ENCODE assay signal across 16 mouse cellular contexts in genomic region chr19:50569669-50570195, GRCm38 (mm10).
"Had no signal": no experiment of that assay in that cellular context is flagged by ENCODE, and none has a peak within 500 bp of the region (broad histone marks: within the 10 kb centered on the region; RNA-seq: fewer than 3 reads in every experiment).

No protein-coding gene starts in this region.

- H3K27ac ChIP-seq: kidney, postnatal 0 days; layer of hippocampus, adult 2 months; liver, embryonic 13.5 days; stomach, embryonic 15.5 days had no signal

- H3K4me3 ChIP-seq: layer of hippocampus, adult 2 months; liver, embryonic 13.5 days; stomach, embryonic 15.5 days had no signal

- H3K4me1 ChIP-seq: liver, embryonic 13.5 days; stomach, embryonic 15.5 days had no signal

- ATAC-seq: intestine, postnatal 0 days; midbrain, embryonic 16.5 days had no signal

- H3K27me3 ChIP-seq: liver, embryonic 13.5 days; stomach, embryonic 15.5 days had no signal

- H3K9ac ChIP-seq: liver, embryonic 13.5 days; stomach, embryonic 15.5 days had no signal

- H3K36me3 ChIP-seq: liver, embryonic 13.5 days; stomach, embryonic 15.5 days had no signal

- H3K9me3 ChIP-seq: liver, embryonic 13.5 days; stomach, embryonic 15.5 days had no signal

- DNase-seq: kidney, adult 2 months; kidney, postnatal 25 days; layer of hippocampus, adult 9-11 months; liver, embryonic 13.5 days; lung, adult 2 months; lung, postnatal 14 days; lung, postnatal 4 days; right cerebral cortex, adult 18-20 months; right cerebral cortex, postnatal 25 days; spleen, adult 18-20 months; thymus, postnatal 25 days had no signal

- H3K4me2 ChIP-seq: liver, embryonic 13.5 days; stomach, embryonic 15.5 days had no signal
